Mouse (Mus musculus) forebrain, embryonic 10.5 days (tissue): Measurements from ENCODE around the gene Stfa1. TPM values are rescaled to one million over a fixed set of nuclear protein-coding genes. Genes with fewer than 3 reads are reported as not detected.
"Not testable (repeated sequence)": the region's sequence is repeated elsewhere in the genome, so short reads cannot be mapped to it uniquely, and the experiment has no call there.

Source experiments
- DNase-seq: peaks from one replicate; pipeline ENCODE4 v3.0.0-alpha.2; 2017; ENCODE audit warnings: low spot score; ENCODE audit errors: extremely low spot score
- H3K27ac ChIP-seq: fragments of 300-500 bp; sonication (generic); 2 replicates; pipeline ENCODE4 v1.5.1; 2016; ENCODE audit warnings: mild to moderate bottlenecking
- H3K27me3 ChIP-seq: fragments of 300-500 bp; sonication (generic); 2 replicates; pipeline ENCODE4 v1.6.1; 2016; ENCODE audit warnings: mild to moderate bottlenecking; ENCODE audit not compliant: poor library complexity, severe bottlenecking
- H3K36me3 ChIP-seq: fragments of 300-500 bp; sonication (generic); replicated peaks from 2 replicates; pipeline ENCODE4 v1.6.1; 2016; ENCODE audit warnings: mild to moderate bottlenecking, moderate library complexity
- H3K4me1 ChIP-seq: fragments of 300-500 bp; sonication (generic); 2 replicates; pipeline ENCODE4 v1.6.1; 2016
- H3K4me3 ChIP-seq: fragments of 300-500 bp; sonication (generic); 2 replicates; pipeline ENCODE4 v1.5.1; 2016; ENCODE audit warnings: mild to moderate bottlenecking, moderate library complexity
- H3K9me3 ChIP-seq: fragments of 300-500 bp; sonication (generic); 2 replicates; pipeline ENCODE4 v1.6.1; 2016; ENCODE audit warnings: mild to moderate bottlenecking, moderate library complexity
- WGBS: fragments of 180-500 bp; shearing (Covaris S2); methylation state at CpG from one replicate; pipeline ENCODE4 v1.1.7; 2016; 5-methylcytosine and 5-hydroxymethylcytosine counted together
- polyA plus RNA-seq: library from polyadenylated mRNA; unstranded; fragments of >200 nt; fragmentation: Nextera tagmentation; extraction: Ambion mirVana; gene quantifications from 2 replicates; pipeline ENCODE4 v1.2.1, GENCODE M21; 2016

Gene Stfa1
- polyA plus RNA-seq: 0.54 and 0.66 TPM in 2 replicates

DNA sequence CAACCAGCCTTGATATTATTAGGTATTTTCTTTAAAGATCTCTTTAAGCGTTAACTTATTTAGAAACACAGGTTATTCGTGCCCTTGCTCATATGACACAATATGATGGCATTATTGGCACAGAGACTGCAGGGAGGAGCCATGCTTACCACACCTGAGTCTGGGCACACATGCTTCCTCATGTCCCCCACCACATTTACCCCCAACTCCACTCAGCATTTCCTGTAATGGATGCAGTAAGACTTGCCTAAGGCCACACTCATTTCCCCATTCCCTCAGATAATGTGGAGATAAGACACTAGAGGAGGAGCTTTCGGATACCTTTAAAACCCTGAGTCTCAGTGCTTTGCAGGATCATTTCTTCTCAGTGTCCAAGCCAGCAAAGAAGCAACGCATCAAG, at the start of gene Stfa1:
Gene Stfa1 (plus strand): TSS at position 156 of the 400 bp plus-strand sequence.
- not testable (repeated sequence) for DNase-seq, H3K36me3 ChIP-seq, H3K27me3 ChIP-seq, H3K9me3 ChIP-seq, H3K4me1 ChIP-seq, H3K27ac ChIP-seq, H3K4me3 ChIP-seq
- 91% methylated on average over 4 of the region's 4 CpGs for WGBS

DNA sequence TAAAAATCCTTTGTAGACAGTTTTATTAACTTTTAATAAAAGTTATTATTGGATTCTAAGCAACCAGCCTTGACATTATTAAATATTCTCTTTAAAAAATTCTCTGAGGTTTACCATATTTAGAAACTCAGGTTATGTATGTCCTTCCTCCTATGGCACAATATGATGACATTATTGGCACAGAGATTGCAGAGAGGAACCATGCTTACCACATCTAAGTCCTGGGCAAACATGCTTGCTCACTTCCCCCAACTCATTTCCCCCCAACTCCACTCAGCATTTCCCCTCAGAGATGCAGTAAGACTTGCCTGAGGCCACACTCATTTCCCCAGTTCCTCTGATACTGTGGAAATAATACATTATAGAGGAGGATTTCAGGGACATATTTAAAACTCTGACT, 16.2 kb upstream of the Stfa1 start:
- H3K4me3 ChIP-seq, H3K4me1 ChIP-seq, H3K36me3 ChIP-seq, DNase-seq, H3K27ac ChIP-seq, H3K27me3 ChIP-seq, H3K9me3 ChIP-seq: not testable (repeated sequence)

DNA sequence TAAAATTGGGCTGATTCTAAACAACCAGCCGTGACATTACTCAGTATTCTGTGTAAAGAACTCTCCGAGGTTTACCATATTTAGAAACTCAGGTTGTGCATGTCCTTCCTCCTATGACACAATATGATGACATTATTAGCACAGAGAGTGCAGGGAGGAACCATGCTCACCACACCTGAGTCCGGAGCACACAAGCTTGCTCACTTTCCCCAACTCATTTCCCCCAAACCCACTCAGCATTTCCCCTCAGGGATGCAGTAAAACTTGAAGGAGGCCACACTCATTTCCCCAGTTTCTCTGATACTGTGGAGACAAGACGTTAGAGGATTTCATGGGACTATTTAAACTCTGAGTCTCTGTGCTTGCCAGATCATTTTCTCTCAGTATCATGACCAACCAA, 12.4 kb downstream of the Stfa1 start:
- Histone ChIP-seq H3K9me3 (no peaks in the 10 kb centered on the region), H3K27ac (no peak overlapping the region), H3K4me3 (no peak overlapping the region), H3K4me1 (no peaks in the 10 kb centered on the region), H3K27me3 (no peaks in the 10 kb centered on the region), H3K36me3 (no peaks in the 10 kb centered on the region)
- no peak for DNase-seq
- 87% methylated on average over 4 of the region's 4 CpGs for WGBS

DNA sequence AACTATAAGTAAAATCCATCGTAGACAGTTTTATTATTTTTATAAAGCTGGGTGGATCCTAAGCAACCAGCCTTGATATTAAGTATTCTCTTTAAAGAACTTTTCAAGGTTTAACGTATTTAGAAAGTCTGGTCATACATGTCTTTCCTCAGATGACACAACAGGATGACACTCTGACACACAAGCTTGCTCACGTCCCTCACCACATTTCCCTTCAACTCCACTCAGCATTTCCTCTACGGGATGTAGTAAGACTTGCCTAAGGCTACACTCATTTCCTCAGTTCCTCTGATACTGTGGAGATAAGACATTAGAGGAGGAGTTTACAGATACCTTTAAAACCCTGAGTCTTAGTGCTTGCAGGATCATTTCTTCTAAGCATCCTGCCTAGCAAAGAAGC, 30.9 kb downstream of the Stfa1 start:
- Histone ChIP-seq H3K27ac (no peak overlapping the region), H3K27me3 (no peaks in the 10 kb centered on the region), H3K4me1 (no peaks in the 10 kb centered on the region), H3K36me3 (no peaks in the 10 kb centered on the region), H3K4me3 (no peak overlapping the region), H3K9me3 (no peaks in the 10 kb centered on the region)
- no peak for DNase-seq
- 82% methylated on average over 4 of the region's 4 CpGs for WGBS

DNA sequence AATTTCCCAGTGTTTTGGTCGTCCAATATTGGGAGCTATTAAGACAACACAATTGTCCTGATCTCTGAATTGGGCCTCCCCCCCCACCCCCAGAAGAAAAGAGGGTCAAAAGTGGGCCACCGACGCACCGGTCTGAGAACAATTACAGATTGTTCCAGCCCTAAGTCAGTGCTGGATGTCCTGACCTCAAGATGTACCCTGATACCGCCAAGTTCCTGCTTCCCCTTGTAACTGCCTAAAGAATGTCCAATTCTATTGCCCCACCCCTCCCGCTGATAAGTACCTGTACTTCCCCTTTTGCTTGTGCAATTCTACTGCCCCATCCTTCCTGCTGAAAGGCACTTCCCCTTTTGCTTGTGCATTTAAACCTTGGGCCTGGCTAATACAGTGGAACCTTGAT, 39.4 kb downstream of the Stfa1 start:
- H3K4me3 ChIP-seq, H3K4me1 ChIP-seq, DNase-seq, H3K27ac ChIP-seq, H3K36me3 ChIP-seq, H3K9me3 ChIP-seq, H3K27me3 ChIP-seq: not testable (repeated sequence)
- 93% methylated on average over 6 of the region's 6 CpGs for WGBS

DNA sequence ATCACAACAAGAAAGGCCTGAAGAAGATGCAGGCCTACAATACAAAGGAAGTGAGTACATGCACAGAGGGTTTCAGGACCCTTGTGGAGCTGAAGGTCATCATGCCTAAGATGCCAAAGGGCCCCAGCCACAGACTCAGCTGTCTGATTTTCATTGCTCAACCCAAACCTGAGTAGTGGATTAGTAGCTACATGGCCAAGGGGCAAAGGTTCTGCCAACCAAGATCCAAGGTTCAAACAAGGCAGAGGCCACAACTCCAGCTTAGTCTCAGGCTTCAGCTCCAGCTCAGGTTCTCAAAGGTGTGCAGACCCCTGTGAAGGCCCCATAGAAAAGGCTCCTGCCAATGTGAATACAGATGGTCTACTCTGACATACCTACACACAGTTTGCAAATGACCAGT, 42.5 kb downstream of the Stfa1 start:
- Histone ChIP-seq H3K4me1 (no peaks in the 10 kb centered on the region), H3K27ac (no peak overlapping the region), H3K9me3 (no peaks in the 10 kb centered on the region), H3K4me3 (no peak overlapping the region), H3K36me3 (no peaks in the 10 kb centered on the region), H3K27me3 (no peaks in the 10 kb centered on the region)
- DNase-seq: no peak

DNA sequence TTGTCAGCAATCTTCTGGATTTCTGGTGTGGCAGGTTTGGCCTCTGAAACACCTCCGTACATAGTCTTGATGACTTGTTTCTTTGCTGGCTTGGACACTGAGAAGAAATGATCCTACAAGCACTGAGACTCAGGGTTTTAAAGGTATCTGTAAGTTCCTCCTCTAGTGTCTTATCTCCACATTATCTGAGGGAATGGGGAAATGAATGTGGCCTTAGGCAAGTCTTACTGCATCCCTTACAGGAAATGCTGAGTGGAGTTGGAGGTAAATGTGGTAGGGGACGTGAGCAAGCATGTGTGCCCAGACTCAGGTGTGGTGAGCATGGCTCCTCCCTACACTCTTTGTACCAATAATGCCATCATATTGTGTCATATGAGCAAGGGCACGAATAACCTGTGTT, 57.5 kb downstream of the Stfa1 start, which contains the start of gene BC117090:
Gene BC117090 (minus strand): TSS at position 101 of the 400 bp plus-strand sequence.
- DNase-seq: no peak
- Histone ChIP-seq H3K27me3 (no peaks in the 10 kb centered on the region), H3K36me3 (no peaks in the 10 kb centered on the region), H3K4me1 (no peaks in the 10 kb centered on the region), H3K27ac (no peak within 1 kb of the TSS), H3K4me3 (no peak within 1 kb of the TSS), H3K9me3 (no peaks in the 10 kb centered on the region)
- 89% methylated on average over 3 of the region's 3 CpGs for WGBS

Other genes starting within 250 kb of the Stfa1 start
- gene Wdr5b, start 235.8 kb upstream of the Stfa1 start, polyA plus RNA-seq: 7.1 and 7.9 TPM in 2 replicates
- 369 and 410 TPM in 2 replicates for gene Fam162a, start 205.4 kb upstream of the Stfa1 start, polyA plus RNA-seq
- gene Ccdc58, start 205.3 kb upstream of the Stfa1 start, polyA plus RNA-seq: 103 and 105 TPM in 2 replicates
- 0.14 and 0.26 TPM in 2 replicates for gene Csta1, start 145.7 kb upstream of the Stfa1 start, polyA plus RNA-seq
- gene Stfa2l1, start 120.1 kb upstream of the Stfa1 start, polyA plus RNA-seq: not detected in 2 replicates
- not detected in 2 replicates for gene Gm5483, start 92.7 kb upstream of the Stfa1 start, polyA plus RNA-seq
- gene Gm5416, start 66.5 kb upstream of the Stfa1 start, polyA plus RNA-seq: not detected in 2 replicates
- gene 2010005H15Rik, start 55.5 kb upstream of the Stfa1 start, polyA plus RNA-seq: not detected in 2 replicates
- not detected in 2 replicates for gene BC117090, start 57.4 kb downstream of the Stfa1 start, polyA plus RNA-seq
- not detected in 2 replicates for gene BC100530, start 90.8 kb downstream of the Stfa1 start, polyA plus RNA-seq
- gene Stfa2, start 131.5 kb downstream of the Stfa1 start, polyA plus RNA-seq: not detected in 2 replicates
- gene Stfa3, start 178.4 kb downstream of the Stfa1 start, polyA plus RNA-seq: not detected in 2 replicates